Mouse (Mus musculus) midbrain, postnatal 0 days (tissue): ENCODE results near the gene Heatr6. TPM values are rescaled to one million over a fixed set of nuclear protein-coding genes. Genes with fewer than 3 reads are reported as not detected.
A peak's percentile ranks its signal among the peaks of the same experiment; 100 is the strongest.

Source experiments
- ATAC-seq: fragments of 200-750 bp; cut with Nextera tagmentation; 2 replicates; pipeline ENCODE4 v1.8.0; 2017; ENCODE audit warnings: moderate number of reproducible peaks, mild to moderate bottlenecking, moderate TSS enrichment, moderate library complexity; ENCODE audit not compliant: low FRiP score
- DNase-seq: peaks from one replicate; pipeline ENCODE4 v3.0.0-alpha.2; 2015; ENCODE audit warnings: low spot score
- H3K27ac ChIP-seq: fragments of 300-500 bp; sonication (generic); 2 replicates; pipeline ENCODE4 v1.5.1; 2014; ENCODE audit warnings: low read depth, mild to moderate bottlenecking, low read length, mixed read lengths
- H3K27me3 ChIP-seq: fragments of 300-500 bp; sonication (generic); 2 replicates; pipeline ENCODE4 v1.6.1; 2014; ENCODE audit warnings: low read length, control low read depth, mixed read lengths; ENCODE audit not compliant: insufficient read depth
- H3K36me3 ChIP-seq: fragments of 300-500 bp; sonication (generic); 2 replicates; pipeline ENCODE4 v1.6.1; 2014; ENCODE audit warnings: low read length, control low read depth, mixed read lengths; ENCODE audit not compliant: insufficient read depth
- H3K4me1 ChIP-seq: fragments of 300-500 bp; sonication (generic); 2 replicates; pipeline ENCODE4 v1.6.1; 2014; ENCODE audit warnings: mild to moderate bottlenecking, control low read depth, antibody characterized with exemption, low read length, mixed read lengths; ENCODE audit not compliant: insufficient read depth
- H3K4me2 ChIP-seq: fragments of 300-500 bp; sonication (generic); 2 replicates; pipeline ENCODE4 v1.6.1; 2014; ENCODE audit warnings: low read depth, mild to moderate bottlenecking, low read length, mixed read lengths; ENCODE audit not compliant: poor library complexity, severe bottlenecking
- H3K4me3 ChIP-seq: fragments of 300-500 bp; sonication (generic); 2 replicates; pipeline ENCODE4 v1.5.1; 2014; ENCODE audit warnings: low read depth, mild to moderate bottlenecking, low read length, moderate library complexity
- H3K9ac ChIP-seq: fragments of 300-500 bp; sonication (generic); replicated peaks from 2 replicates; pipeline ENCODE4 v1.6.1; 2014; ENCODE audit warnings: mild to moderate bottlenecking, low read length, moderate library complexity, mixed read lengths; ENCODE audit not compliant: poor library complexity, severe bottlenecking
- H3K9me3 ChIP-seq: fragments of 300-500 bp; sonication (generic); 2 replicates; pipeline ENCODE4 v1.6.1; 2016; ENCODE audit warnings: low read length, control low read depth
- CTCF ChIP-seq: IDR thresholded peaks from 2 replicates; pipeline ENCODE4 v1.5.1; 2016; ENCODE audit warnings: antibody characterized with exemption, mild to moderate bottlenecking
- WGBS: fragments of 180-500 bp; shearing (Covaris S2); extraction: QIAGEN DNeasy Blood & Tissue Kit; methylation state at CpG from one replicate; pipeline ENCODE4 v1.1.7; 2014; 5-methylcytosine and 5-hydroxymethylcytosine counted together
- polyA plus RNA-seq: library from polyadenylated mRNA; unstranded; fragments of >200 nt; fragmentation: Nextera tagmentation; extraction: Ambion mirVana; gene quantifications from 2 replicates; pipeline ENCODE4 v1.2.1, GENCODE M21; 2015
- total RNA-seq: library from RNA; depleted of rRNA; stranded (reverse); fragments of >200 nt; gene quantifications from 2 replicates; pipeline ENCODE4 v1.2.3, GENCODE M21; 2014

The Heatr6 gene
- total and polyA plus RNA-seq, 2 experiments from 2014 or later = 25.9 to 31.9 TPM

DNA sequence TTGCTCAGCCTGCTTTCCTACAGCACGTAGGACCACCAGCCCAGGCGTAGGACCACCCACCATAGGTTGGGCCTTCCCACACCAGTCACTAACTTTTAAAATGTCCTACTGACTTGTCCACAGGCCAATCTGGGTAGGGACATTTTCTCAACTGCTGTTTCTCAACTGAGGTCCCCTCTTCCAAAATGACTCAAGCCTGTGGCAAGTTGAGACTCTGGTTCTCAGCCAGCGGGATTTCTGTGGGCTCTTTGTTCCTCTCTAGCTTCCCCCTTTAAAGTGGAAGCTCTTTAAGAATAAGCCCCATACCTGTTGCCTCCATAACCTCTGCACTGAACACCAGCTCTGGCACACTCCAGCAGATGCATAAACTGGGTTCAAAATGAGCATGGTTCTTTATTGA lies 10.0 kb upstream of the Heatr6 start:
- Histone ChIP-seq H3K4me1 (no peaks in the 10 kb centered on the region), H3K27ac (no peak overlapping the region), H3K36me3 (no peaks in the 10 kb centered on the region), H3K9ac (no peak overlapping the region), H3K4me2 (no peak overlapping the region), H3K9me3 (no peaks in the 10 kb centered on the region), H3K27me3 (peaks cover 21% of the 10 kb centered on the region; the same call in 1 of the 2 replicates), H3K4me3 (no peak overlapping the region)
- DNase-seq (no peak), ATAC-seq (no peak)
- TF ChIP-seq CTCF = no peak
- 82% methylated on average over 3 of the region's 3 CpGs for WGBS

DNA sequence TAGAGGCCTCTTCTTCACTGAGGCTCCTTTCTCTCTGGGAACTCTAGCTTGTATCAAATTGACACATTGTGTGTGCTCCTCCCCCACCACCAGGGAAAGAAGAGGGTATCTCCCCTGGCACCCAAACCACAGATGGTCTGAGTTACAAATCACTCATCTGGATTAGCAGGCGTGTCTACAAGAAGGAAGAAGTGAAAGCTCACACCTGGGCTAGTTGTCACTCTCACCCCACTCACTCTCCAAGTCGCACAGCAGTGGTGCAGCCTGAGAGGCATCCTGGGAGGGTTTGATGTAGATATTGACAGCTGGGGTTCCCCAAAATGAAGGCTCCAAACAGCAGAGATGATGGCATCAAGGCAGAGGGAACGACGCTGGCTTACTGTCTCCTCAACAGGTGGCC lies 7.3 kb upstream of the Heatr6 start:
- Histone ChIP-seq H3K27ac (no peak overlapping the region), H3K4me3 (no peak overlapping the region), H3K36me3 (no peaks in the 10 kb centered on the region), H3K27me3 (peaks cover 23% of the 10 kb centered on the region), H3K4me1 (no peaks in the 10 kb centered on the region), H3K9me3 (no peaks in the 10 kb centered on the region), H3K9ac (no peak overlapping the region), H3K4me2 (no peak overlapping the region)
- ATAC-seq = no peak
- DNase-seq = no peak
- WGBS = 62% methylated on average over 4 of the region's 4 CpGs
- TF ChIP-seq CTCF = no peak

DNA sequence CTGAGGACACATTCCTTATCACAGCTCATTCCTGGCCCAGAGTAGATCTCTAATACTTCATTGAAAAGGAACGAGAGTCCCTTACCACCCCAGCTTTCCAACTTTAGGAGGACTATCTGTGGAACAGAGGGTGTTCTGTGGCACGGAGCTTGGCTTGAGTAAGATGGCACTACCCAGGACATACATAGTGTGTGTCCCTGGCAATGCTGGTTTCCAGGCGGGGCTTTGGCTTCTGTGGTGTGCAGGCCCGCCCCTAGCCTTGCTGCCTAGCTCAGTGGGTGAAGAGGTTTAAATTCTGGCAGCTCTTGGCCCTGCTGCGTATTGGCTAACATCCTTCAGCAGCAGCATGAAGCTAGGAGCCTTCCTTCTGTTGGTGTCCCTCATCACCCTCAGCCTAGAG lies 6.8 kb upstream of the Heatr6 start, which contains the start of gene Wfdc21:
Wfdc21 (plus strand) TSS at position 260 of the 400 bp plus-strand sequence.
- DNase-seq (no peak), ATAC-seq (no peak)
- no peak for TF ChIP-seq CTCF
- Histone ChIP-seq H3K4me1 (no peaks in the 10 kb centered on the region), H3K9ac (no peak within 1 kb of the TSS), H3K4me3 (no peak within 1 kb of the TSS), H3K9me3 (no peaks in the 10 kb centered on the region), H3K4me2 (no peak within 1 kb of the TSS), H3K27ac (no peak within 1 kb of the TSS), H3K36me3 (no peaks in the 10 kb centered on the region), H3K27me3 (peaks cover 23% of the 10 kb centered on the region)
- WGBS = 70% methylated on average over 5 of the region's 5 CpGs

DNA sequence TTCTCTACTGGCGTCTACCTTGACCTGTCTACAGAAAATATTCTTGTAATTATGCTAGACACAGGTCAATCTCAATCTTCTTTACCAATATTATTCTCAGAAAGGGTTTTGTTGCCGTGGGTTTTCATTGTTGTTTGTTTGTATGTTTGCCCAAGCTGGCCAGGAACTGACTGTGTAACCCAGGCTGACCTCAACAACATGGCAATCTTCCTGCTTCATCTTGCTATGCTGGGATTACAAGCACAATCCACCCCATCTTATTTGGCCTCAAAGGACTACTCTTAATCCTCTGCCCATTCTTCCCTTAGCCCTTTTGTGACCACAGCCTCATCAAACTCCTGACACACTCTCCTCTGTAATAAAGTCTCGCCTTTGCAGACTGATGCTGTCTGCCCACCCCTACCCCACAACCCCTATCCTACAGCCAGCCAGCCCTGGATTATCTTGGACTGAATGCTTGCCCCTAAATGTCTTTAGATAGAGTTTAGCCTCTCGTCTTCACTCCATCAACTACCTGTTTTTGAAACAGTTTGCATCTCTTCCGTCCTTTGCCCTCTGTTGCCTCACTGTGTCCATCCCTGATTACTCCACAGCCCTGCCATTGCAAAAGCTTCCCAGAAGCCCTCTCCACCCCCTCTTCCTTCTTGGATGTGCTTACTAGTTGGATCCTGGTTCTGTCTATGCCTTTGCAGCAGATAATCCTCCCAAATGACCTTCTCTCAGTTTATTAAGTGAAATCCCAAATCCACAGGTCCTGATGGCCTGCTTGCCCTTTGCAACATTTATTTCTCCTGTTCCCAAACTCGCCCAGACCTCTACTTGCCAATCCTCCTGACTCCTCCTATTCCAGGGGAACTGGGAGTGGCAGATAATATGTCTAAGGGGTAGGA lies 5.9 kb upstream of the Heatr6 start:
- no peak overlapping the region for H3K9ac ChIP-seq
- no peaks in the 10 kb centered on the region for H3K4me1 ChIP-seq
- DNase-seq (no peak), ATAC-seq (no peak)
- TF ChIP-seq CTCF = no peak
- H3K4me2 ChIP-seq = no peak overlapping the region
- 68% methylated on average over 6 of the region's 6 CpGs for WGBS
- H3K9me3 ChIP-seq = no peaks in the 10 kb centered on the region
- no peak overlapping the region for H3K4me3 ChIP-seq
- H3K27ac ChIP-seq = no peak overlapping the region
- peaks cover 30% of the 10 kb centered on the region for H3K27me3 ChIP-seq
- no peaks in the 10 kb centered on the region for H3K36me3 ChIP-seq

DNA sequence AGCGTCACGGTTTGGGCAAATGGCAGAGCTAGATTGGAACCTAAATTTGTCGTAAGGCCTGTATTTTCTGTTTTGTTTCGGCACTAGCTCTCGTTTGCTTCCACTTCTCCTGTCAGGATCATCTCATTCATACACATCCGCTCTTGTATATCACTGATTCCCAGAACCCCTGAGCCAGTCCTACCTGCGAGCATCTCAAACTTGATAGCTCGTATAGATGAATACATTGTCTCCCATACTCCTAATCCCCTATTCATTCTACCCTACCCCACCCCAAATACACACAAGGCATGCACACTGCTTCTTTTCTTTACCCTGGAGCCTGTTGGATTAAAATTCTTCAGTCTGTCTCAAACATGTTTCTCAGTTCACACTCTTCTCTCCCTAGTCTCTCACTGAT lies 731 bp downstream of the Heatr6 start:
- Histone ChIP-seq H3K9ac (peak overlapping the region; percentile 85), H3K4me3 (peak overlapping the region; percentile 71), H3K27ac (peak overlapping the region; percentile 95), H3K27me3 (peaks cover 16% of the 10 kb centered on the region; the same call in 1 of the 2 replicates), H3K4me1 (peaks cover 6% of the 10 kb centered on the region; the same call in 1 of the 2 replicates), H3K4me2 (peak overlapping the region; percentile 73), H3K36me3 (peaks cover 24% of the 10 kb centered on the region), H3K9me3 (no peaks in the 10 kb centered on the region)
- TF ChIP-seq CTCF = no peak
- ATAC-seq = no peak
- WGBS = 1% methylated on average over 8 of the region's 8 CpGs
- no peak for DNase-seq

DNA sequence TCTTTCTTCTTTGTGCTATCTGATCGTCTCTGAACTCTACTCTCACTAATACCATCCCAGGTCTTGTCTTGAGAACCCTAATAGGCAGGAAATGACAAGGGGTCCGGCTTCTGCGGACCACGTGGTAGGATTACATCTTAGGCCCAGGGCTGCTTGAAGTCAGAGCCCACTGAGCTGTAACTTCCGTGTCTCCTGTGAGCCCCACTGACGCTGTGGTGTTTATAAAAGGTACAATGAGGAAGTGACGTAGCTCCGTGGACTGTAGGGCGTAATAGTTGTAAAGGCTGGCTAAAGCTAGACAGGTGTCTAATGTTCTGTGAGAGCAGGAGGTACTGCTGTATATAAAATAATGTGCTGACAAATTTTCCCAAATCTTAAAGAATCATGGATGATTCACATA lies 13.8 kb downstream of the Heatr6 start:
- H3K4me3 ChIP-seq = no peak overlapping the region
- H3K9ac ChIP-seq = no peak overlapping the region
- no peak for TF ChIP-seq CTCF
- H3K27me3 ChIP-seq = no peaks in the 10 kb centered on the region
- peaks cover 83% of the 10 kb centered on the region for H3K36me3 ChIP-seq
- H3K4me1 ChIP-seq = no peaks in the 10 kb centered on the region
- 94% methylated on average over 9 of the region's 9 CpGs for WGBS
- H3K27ac ChIP-seq = no peak overlapping the region
- ATAC-seq (no peak), DNase-seq (no peak)
- no peak overlapping the region for H3K4me2 ChIP-seq
- H3K9me3 ChIP-seq = no peaks in the 10 kb centered on the region
